Mouse (Mus musculus) cerebral cortex, adult 2 months (tissue): ENCODE measurements around the gene Rab31.

Experiments used
- WGBS: fragments of 180-500 bp; shearing (Covaris S2); methylation state at CpG from one replicate; pipeline ENCODE4 v1.1.7; 2018; 5-methylcytosine and 5-hydroxymethylcytosine counted together

The Rab31 gene

GRCm38 (mm10) chr17:65613463-65614412, 158.8 kb downstream of the Rab31 start, which contains the start of gene Vapa:
Gene Vapa, minus strand, starts transcription at chr17:65613555.
- WGBS = under 1% methylated on average over 76 of the region's 85 CpGs

GRCm38 (mm10) chr17:65613142-65613462, 159.4 kb downstream of the Rab31 start:
- WGBS = 2% methylated on average over 42 of the region's 42 CpGs

- WGBS = 3% methylated on average over 76 of the region's 91 CpGs
Measured at GRCm38 (mm10) chr17:65612391-65613141, 160.0 kb downstream of the Rab31 start.

- under 1% methylated on average over 4 of the region's 4 CpGs for WGBS
Measured at GRCm38 (mm10) chr17:65611721-65612120, 160.8 kb downstream of the Rab31 start.

DNA sequence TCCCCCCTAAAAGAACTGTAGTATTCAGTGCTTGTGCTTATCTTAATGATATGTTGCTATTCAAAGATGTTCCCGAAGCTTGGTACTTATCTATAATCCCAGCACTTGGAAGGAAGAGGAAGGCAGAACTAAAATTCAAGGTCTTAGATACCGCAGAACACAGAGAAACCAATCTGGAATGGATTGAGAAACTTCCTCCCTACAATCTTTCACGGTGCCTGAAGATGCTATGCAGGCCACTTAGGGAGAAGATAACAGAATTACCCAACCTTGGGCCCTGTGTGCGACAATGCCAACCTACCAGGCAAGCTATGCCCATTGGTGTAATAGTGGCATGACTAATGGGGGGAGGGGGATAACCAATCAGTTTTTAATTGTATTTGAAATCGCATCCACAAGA, 163.8 kb downstream of the Rab31 start:
- 51% methylated on average over 5 of the region's 5 CpGs for WGBS

- WGBS = 48% methylated on average over 2 of the region's 2 CpGs
Measured at GRCm38 (mm10) chr17:65608312-65608687, 164.3 kb downstream of the Rab31 start.

GRCm38 (mm10) chr17:65607574-65608311, 164.8 kb downstream of the Rab31 start:
- 29% methylated on average over 7 of the region's 7 CpGs for WGBS

DNA sequence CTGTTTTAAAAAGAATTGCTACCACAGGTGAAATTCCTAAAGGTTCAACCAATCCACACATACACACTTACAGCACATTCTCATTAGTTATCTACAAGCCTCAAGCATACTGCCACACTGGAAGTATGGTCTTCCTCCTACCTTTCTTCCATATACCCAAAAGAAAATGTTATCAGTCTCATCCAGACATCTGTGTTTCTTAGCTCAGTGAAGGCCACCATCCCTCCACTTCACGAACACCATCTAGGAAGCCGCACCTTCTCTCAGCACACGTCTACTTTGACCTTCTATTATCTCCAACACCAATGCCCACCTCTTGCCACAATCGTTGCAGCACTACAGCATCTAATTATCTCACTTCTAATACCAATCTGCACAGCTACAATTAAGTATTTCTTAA, 166.5 kb downstream of the Rab31 start:
- 62% methylated on average over 4 of the region's 4 CpGs for WGBS
